Mouse (Mus musculus) cerebellum, postnatal 10 days (tissue): ENCODE data around the gene Luc7l3.

ENCODE experiments used
- DNase-seq, 2 experiments: peaks; one replicate each; pipeline ENCODE4 v3.0.0; 2021; ENCODE audit warnings: mixed read lengths in 2 of 2

Gene Luc7l3

GRCm38 (mm10) chr11:94253691-94254090 is 68.1 kb downstream of the Luc7l3 start:
- DNase-seq = no peak

- no peak for DNase-seq
These were observed 68.6 kb downstream of the Luc7l3 start for GRCm38 (mm10) chr11:94253156-94253555.

- DNase-seq = no peak
These were observed 75.1 kb downstream of the Luc7l3 start for GRCm38 (mm10) chr11:94246789-94247061.

- DNase-seq = peak; percentile 90 to 91
These were observed 75.6 kb downstream of the Luc7l3 start, which contains the start of gene Wfikkn2 for GRCm38 (mm10) chr11:94245955-94246788. Gene Wfikkn2 (minus strand): TSS chr11:94246005.

- DNase-seq = peak in 1 of 2 experiments; percentile 27
These were observed 77.4 kb downstream of the Luc7l3 start for GRCm38 (mm10) chr11:94244385-94244784.

GRCm38 (mm10) chr11:94243422-94244180 is 78.2 kb downstream of the Luc7l3 start:
- peak; percentile 55 to 57 for DNase-seq

GRCm38 (mm10) chr11:94242760-94243421 is 78.9 kb downstream of the Luc7l3 start:
- DNase-seq = peak; percentile 35 to 37

GRCm38 (mm10) chr11:94239706-94240105 is 82.1 kb downstream of the Luc7l3 start:
- peak; percentile 58 to 61 for DNase-seq

- DNase-seq = no peak
These were observed 83.0 kb downstream of the Luc7l3 start for GRCm38 (mm10) chr11:94238786-94239185.
